Mouse (Mus musculus): ENCODE data around the gene Tceal1. TPM values are rescaled to one million over a fixed set of nuclear protein-coding genes. Genes with fewer than 3 reads are reported as not detected.
"Not testable (repeated sequence)": the region's sequence is repeated elsewhere in the genome, so short reads cannot be mapped to it uniquely, and the experiment has no call there.

The Tceal1 gene
- 10 to 100 TPM; 11.9 to 15.2 TPM for total RNA-seq (2021)

DNA sequence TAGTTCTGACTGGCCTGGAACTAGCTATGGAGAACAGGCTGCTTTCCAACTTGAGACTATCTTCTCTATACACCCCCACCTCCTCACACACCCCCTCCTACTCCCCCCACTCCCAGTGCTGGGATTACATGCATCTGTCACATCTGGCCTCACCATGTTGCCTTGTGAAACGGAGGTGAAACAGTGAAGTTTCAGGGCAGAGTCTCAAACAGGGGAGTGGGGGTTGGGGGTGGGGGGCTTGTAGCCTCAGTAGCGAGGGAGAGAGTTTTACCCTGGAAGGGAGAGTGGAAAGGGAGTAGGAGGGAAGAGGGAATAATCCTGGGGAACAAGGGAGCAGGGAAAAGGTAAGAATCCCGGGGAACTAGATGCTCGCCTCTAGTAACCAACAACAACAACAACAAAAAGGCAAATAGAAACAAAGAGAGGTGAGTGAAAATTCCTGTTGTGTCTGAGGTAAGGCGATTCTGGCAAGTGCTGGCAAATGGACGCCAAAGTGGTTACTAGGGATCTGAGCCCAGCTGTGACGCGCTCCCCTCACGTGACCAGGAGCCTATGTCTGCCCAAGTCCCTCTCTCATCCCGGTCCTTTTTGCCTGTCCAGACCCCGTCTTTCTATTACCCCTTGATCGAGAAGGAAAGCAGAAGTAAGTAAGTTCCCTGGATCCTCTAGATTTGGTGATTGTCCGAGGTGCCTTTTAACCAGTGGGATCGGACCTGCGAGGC, at the start of gene Tceal1:
Gene Tceal1 (plus strand): TSS at position 537 of the 722 bp plus-strand sequence.
- intact Hi-C loops (cut with DNase I): no loop called here

DNA sequence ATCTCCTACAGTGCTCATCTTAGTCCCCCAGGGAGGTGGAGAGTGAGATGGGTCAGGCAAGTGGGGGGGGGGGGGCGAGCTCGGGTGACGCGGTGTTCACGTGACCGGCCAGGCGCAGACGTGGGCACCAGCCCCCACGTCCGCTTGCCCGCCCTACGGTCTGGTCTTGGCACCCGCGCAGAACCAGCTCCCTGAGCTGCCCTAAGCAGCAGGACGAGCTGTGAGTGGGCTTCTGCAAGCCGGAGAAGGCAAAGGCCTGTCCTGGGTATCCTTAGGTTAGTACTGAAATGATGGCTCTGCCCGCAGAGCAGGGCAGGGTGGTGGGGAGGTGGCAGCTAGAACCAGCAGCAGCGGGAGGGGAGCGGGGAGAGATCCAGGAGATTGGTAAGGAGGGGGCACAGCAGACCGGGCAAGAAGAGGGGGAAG, 41.5 kb upstream of the Tceal1 start:
- DNase-seq (ENCODE audit: low spot score in 2 of 2): peak; percentile 26 to 41
- intact Hi-C loops (cut with DNase I): no loop called here

More for the DNA sequence above, at the start of gene Tceal1:
- peak; percentile 61 to 79 for DNase-seq (ENCODE audit: low spot score in 2 of 2)

DNA sequence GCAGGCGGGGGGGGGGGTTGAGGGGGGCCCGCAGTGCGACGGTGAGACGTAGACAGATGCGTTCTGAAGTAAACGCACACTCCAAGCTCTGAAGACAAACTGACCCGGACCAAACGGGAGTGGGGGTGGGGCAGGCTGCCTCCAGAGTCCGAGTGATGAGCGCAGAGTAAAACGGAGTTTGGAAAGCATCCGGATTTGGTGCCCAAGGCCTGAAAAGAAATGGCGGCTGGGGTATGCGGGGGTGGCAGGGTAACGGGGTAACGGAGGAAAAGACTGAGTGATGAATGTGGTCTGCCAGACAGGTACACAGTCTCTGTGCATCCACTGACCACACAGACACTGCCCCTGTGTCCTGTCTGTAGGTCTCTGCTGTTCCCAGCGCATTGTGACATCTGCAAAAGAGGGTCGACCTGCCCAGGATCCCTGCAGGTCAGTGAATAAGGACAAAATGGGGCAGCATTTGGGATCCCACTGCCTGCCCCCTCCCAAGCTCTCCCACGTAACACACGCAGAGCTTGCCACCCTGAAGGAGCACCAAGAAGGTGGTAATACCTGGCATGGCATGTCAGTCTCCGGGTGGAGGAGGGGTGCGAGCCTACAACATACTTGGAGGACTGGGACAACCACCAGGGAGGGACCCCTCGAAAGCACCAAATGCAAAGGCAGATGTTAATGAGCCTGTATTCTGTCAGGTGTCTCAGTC, 40.9 kb upstream of the Tceal1 start:
- intact Hi-C loops (cut with DNase I): not testable (repeated sequence)

DNA sequence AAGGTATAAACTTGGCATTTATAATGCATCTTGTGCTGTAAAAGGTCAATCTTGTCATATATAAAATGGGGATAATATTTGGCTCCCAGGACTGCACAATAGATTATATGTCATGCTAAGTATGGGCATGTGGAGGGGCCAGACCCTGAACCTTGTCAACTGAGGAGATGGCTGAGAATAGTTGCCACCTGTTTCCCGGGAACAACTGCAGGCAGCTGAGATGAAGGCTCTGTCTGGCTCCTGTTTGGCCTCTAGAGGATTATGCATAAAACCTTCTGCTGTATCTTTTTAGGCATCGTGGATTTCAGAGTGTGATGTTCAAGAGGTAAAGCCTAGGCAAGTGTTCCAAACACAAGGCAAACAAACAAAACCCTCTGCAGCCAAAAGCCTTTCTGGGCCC, 39.0 kb upstream of the Tceal1 start:
- intact Hi-C loops (cut with DNase I): no loop called here
- DNase-seq (ENCODE audit: low spot score in 2 of 2): no peak

More for the DNA sequence above, 40.9 kb upstream of the Tceal1 start:
- peak in 1 of 2 experiments; percentile 19 for DNase-seq (ENCODE audit: low spot score in 2 of 2)

DNA sequence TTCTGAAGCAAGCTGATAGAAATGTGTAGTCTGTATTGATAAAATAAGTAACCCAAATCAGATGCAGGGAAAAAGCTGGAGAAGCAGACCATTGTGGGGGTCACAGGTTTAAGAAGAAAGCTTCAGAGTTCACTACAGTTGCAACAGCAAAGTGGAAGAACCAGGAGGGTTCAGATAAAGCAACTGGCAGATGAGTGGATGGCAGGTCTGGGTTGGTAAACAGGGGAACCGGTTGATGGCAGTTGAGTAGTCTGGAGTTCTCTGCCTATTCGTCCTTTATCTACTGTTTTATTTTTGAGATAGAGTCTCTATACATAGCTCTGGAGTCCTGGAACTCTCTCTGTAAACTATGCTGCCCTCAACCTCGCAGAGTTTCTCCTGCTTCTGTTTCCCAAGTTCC, 26.8 kb upstream of the Tceal1 start:
- intact Hi-C loops (cut with DNase I): no loop called here
- DNase-seq (ENCODE audit: low spot score in 2 of 2): no peak

- intact Hi-C loops (cut with DNase I); DNase-seq (ENCODE audit: low spot score in 2 of 2): not testable (repeated sequence)
These were observed 16.0 kb upstream of the Tceal1 start for GRCm38 (mm10) chrX:136691606-136692293.

DNA sequence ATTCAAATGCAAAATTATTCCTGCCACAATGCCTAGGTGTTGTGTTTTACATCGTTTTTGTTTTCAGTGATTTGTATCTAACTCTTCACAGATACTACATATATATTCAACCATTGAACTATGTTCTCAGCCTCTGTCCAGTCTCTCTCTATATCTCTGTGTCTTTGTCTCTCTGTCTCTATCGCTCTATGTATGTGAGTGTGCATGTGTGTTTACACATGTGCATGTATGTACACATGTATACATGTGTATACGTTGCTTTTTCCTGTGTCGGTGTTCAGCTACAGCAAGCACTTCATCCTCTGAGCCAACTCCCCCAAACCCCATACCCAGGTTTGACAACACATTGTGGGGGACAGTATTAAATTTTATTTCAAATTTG, 15.5 kb upstream of the Tceal1 start:
- intact Hi-C loops (cut with DNase I): no loop called here
- no peak for DNase-seq (ENCODE audit: low spot score in 2 of 2)

DNA sequence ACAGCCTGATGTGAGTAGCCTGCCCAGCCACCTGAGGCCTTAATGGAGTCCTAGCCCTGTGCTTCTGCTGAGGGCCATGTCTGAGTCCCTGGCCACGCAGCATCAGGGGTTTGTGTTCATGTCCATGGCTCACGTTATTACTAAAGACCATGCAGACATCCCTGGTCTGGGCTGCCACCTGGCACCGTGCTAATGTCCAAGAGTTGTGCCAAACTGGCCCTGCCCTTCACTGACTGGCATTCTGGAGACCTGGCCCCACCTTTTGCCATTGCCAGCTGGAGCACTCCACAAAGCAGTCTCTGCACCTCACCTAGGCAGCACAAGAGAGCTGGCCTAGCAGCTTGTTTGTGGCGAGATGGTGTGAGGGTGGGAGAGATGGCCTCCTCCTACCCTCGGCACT, 14.6 kb upstream of the Tceal1 start:
- no peak for DNase-seq (ENCODE audit: low spot score in 2 of 2)

DNA sequence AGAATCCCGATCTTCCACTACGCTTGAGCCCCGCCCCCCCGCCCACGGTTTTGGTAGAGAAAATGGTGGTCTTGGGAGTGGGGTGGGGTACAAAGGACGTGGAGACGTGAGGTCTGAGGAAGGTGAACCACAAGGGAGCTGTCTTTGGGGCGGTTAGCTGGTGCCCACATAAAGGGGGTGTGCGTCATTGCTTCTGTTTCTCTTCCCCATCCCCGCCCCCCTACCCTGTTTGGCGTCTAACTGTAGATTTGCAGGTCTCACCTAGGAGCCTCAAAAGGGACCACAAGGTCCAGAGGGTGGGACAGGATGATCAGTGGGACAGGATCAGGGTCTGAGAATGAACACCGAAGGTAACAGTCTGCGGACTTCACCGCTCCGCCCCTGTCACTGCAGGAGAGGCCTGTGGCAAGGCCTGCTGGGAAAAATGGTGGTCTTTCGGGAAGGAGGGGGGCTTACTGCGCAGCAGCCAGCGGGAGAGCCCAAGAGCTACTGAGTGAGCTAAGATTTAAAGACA, 443 bp downstream of the Tceal1 start:
- DNase-seq (ENCODE audit: low spot score in 2 of 2): peak; percentile 43 to 45
- intact Hi-C loops (cut with DNase I): no loop called here

More for the DNA sequence above, 14.6 kb upstream of the Tceal1 start:
- intact Hi-C loops (cut with DNase I): no loop called here

- intact Hi-C loops (cut with DNase I): no loop called here
- no peak for DNase-seq (ENCODE audit: low spot score in 2 of 2)
These were observed 1.0 kb downstream of the Tceal1 start for GRCm38 (mm10) chrX:136708782-136709181.

DNA sequence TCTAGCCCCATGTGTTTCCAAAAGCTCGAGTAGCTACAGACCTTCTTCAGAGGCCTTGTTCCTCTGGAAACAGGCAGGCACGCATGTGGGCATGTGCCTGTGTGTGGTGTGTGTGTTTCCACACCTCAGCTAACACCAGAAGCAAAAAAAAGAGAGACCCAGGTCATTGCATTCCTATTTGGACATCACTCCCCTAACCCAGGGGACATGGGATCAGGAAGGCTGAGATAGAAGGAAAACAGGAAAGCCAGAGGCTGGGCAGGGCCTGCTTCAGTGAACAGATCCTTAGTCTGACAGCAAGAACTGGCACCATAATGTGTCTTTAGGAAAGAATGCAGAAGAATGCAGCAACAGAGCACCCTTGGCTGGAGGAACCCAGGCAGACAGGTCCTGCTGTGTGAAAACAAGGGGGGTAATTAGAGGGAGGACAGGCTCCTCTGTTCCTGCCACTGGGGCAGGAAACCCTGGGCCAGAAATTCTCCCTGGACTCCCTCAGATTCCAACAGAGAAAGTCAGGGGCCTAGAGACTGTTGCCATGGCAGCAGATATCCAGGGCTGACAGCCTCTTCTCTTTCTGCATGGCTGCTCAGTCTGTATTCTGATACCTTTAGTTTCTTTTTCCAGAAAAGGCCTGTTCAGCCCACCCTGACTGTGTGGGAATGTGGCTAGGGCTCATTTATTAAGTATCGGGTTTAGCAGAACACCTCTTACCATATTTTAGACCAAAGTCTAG, 7.1 kb downstream of the Tceal1 start:
- intact Hi-C loops (cut with DNase I): not testable (repeated sequence)

DNA sequence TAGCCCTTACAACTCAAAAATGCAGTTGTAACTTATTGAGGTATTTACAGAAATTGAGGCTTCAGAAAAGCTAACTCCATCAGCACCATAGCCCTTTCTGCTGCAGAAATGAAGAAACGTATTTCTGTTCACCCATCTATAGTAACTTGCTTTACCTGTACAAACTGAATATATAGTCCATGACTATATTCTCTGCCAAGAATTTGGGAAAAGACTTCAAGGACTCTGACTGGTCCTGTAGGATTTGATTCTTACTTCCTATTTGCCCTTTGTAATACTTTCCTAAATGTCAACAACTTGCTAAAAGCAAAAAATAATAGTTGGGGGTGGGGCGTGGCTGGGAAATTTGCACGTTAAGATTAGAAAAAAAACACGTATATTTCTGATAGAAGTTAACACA, 24.2 kb downstream of the Tceal1 start:
- intact Hi-C loops (cut with DNase I): no loop called here
- DNase-seq (ENCODE audit: low spot score in 2 of 2): no peak

More for the DNA sequence above, 7.1 kb downstream of the Tceal1 start:
- not testable (repeated sequence) for DNase-seq (ENCODE audit: low spot score in 2 of 2)

DNA sequence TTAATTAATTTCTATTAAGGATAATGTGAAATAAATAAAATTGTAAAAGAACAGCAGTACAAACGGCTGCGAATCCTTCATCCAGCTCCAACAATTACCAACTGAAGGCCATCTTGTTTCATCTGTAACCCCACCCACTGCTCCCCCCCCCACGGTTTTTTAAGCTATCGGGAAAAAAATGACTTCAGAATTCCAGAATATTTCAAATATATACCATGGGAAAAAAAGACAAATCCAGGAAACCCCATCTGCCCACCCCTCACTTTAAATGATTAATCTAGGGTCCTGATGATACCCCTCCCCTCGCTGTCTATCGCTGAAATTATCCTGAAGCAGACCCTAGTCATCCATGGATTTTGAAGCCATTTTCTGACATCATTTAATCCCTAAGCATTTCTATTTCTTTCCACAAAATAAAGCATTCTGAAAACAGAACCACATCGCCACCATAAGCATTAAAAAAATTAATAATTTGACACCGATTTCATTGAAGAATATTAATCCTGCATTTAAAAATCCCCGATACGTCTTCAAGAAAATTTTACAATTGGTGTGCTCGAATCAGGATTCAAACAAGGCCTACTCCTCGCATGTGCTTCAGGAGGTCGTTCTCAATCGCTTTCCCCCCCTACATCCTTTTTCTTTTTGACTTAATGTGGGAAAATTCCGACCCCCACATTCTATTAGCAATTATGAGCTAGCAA, 32.5 kb downstream of the Tceal1 start:
- intact Hi-C loops (cut with DNase I): loop anchor here (2.0 to 5.0 kb wide), 3 partner anchors 115 to 297 kb away; partner anchors contain the start of gene Slc25a53
- DNase-seq (ENCODE audit: low spot score in 2 of 2): no peak

DNA sequence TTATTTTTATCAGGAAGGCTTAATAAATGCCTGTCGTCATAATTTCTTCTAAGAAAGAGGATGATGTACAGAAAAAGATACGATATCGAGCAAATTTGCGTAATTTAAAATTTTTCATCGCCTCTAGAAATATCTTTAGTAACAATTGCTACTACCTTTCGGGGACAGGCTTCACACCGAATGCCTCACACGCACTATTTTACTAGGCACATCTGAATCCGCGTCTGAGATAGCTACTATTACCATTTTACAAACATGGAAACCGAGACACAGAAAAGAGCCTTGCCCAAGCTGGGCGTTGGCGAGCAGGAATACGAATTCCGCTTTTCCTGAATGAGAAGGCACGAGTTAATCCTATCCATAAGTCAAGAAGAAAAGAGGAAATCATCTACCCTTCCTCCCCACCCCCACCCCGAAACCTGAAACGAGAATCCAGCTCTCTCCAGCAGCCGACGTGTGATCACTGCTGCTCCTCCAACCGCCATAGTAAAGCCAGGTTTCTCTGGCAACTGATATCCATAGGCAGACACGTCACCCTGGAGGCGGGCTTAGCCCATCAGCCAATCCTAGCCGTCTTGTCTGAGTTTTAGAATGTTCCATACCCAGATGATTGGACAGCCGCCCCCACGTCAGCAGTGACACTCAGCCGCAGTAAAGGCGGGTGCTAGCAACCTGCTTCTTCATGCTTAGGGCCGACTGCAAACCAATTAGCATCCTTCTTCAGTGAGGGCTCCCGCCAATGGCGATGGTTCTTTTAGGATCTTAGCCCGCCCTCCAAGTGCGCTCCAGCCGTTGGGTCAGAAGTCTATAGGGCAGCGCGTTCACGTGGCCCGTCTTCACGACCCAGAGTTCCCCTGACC, 33.2 kb downstream of the Tceal1 start:
- intact Hi-C loops (cut with DNase I): loop anchor here (2.0 to 5.0 kb wide), 3 partner anchors 116 to 296 kb away; partner anchors contain the start of gene Slc25a53

DNA sequence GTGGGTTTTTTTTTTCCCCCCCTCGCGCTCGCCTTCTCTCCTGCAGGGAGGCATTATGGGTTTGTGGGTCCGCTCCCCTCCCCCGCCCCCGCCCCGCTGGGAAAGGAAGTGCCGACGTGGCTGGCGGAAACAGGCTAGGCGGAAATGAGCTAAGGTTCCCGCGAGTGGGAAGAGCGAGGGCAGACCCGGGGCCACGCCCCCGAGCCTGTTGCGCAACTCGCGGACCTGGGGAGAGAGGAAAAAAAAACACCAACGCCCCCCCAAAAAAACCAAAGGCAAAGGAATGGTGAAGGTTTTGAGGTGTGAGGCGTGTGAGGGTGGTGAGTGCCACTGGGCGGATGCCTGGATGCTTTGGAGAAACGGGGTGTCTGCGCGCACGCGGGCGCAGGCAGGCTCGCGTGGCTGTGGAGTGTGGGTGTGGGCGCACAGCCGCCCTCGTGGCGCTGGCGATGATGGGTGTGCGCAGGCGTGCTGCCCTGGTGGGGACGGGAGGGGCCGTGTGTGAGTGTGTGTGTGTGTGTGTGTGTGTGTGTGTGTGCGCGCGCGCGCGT, 33.9 kb downstream of the Tceal1 start:
- intact Hi-C loops (cut with DNase I): loop anchor here (2.0 to 5.0 kb wide), 3 partner anchors 117 to 296 kb away; partner anchors contain the start of gene Slc25a53

More for the DNA sequence above, 33.2 kb downstream of the Tceal1 start:
- peak; percentile 89 to 99 for DNase-seq (ENCODE audit: low spot score in 2 of 2)

DNA sequence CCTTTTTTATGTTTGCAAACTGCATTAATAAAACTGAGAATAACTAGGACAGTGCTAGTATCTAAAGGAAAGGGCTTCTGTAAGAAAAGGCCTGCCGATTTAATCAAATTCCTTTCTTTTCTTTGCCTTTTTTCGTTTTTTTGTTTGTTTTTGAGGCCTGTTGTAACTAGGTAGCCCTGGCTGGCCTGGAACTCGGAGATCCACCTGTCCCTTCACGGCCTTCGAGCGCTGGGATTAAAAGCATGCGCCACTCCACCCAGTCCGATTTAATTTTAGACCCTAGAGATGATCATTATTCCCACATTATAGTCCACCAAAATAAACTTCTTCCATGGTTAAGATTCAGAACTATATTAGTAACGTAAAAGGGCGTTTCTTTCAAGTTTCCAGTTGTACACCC, 34.5 kb downstream of the Tceal1 start:
- intact Hi-C loops (cut with DNase I): loop anchor here (5.0 kb wide), 2 partner anchors 275 to 295 kb away; partner anchors contain the start of gene Slc25a53
- DNase-seq (ENCODE audit: low spot score in 2 of 2): no peak

More for the DNA sequence above, 33.9 kb downstream of the Tceal1 start:
- DNase-seq (ENCODE audit: low spot score in 2 of 2): peak; percentile 68 to 75

DNA sequence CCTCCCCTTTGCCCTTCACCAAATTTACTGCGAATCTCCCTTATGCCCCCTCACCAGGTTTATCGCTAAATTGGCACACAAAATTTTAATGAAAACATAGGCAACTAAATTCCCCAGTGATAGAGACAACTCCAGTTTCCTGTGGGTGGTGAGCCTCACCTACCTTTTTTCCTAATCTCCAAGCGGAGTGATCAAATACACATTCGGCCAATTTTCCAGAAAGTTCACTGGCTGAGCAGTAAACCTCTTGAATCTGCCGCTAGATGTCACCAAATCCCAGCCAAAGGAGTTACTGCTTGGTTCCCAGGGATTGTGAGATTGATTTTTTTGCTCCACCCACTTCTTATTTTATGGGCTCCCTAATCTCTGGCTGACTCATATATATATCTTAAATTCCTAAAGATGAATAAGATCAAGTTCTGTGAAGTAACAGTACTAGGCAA, 34.9 kb downstream of the Tceal1 start:
- intact Hi-C loops (cut with DNase I): loop anchor here (5.0 kb wide), 2 partner anchors 275 to 295 kb away; partner anchors contain the start of gene Slc25a53
- peak; percentile 48 to 70 for DNase-seq (ENCODE audit: low spot score in 2 of 2)
